Mouse (Mus musculus) retina, postnatal 1 day (tissue): ENCODE measurements at regions not wholly inside any gene's neighbourhood (a gene's known extent, or its start where the extent isn't known, plus 50 kb on each side); places are given as distances from the start of the nearest gene placed in this dataset.

Source experiments
- DNase-seq: peaks from one replicate; pipeline ENCODE4 v3.0.0-alpha.2; 2012

- DNase-seq: no peak
Observed at GRCm38 (mm10) chr13:40472683-40473082, 111.4 kb upstream of the Ofcc1 start.

- no peak for DNase-seq
Observed at GRCm38 (mm10) chr13:40469162-40469561, 107.9 kb upstream of the Ofcc1 start.

GRCm38 (mm10) chr13:40453360-40453759, 92.1 kb upstream of the Ofcc1 start:
- no peak for DNase-seq

DNA sequence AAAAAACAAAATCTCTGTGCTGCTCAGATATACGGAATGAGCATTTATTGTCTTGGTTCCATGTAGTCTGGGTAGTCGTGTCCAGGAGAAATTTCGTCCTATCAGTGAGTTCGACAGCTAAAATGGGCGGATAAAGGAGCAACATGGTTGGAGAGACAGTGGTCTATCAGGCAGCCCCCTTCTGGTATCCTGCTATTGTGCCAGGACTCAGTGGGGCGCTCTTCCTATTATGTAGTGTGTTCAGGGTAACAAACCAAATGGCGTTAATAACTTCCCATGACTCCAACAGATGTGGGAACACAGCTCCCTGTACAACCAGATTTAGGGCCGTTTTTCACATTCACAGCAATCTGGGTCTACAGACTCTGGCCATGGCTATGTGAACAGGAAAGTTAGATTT, 68.6 kb upstream of the Ofcc1 start:
- DNase-seq: no peak

- DNase-seq: peak; percentile 87
Observed at GRCm38 (mm10) chr13:40423051-40423450, 61.8 kb upstream of the Ofcc1 start.

DNA sequence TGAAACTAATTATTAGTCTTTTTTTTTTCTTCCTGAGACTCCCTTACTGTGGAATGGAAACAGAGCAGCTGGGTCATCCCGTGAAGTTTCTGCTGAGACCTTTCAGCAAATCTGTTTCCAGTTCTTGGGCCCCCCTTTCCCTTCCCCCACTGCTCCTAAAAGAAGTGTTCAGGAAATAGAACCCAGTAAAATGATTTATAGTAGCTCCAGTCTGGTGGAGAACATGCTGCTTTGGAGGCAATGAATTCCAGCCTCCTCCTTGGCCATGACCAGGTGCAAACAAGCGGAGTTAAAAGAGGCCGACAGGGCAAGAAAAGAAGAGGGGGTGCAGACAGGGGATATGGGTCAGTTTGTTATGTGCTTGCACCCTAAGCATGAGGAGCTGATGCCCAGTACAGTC, 56.6 kb upstream of the Ofcc1 start:
- peak; percentile 16 for DNase-seq

- no peak for DNase-seq
Observed at GRCm38 (mm10) chr13:40413074-40413473, 51.8 kb upstream of the Ofcc1 start.
